Mouse (Mus musculus) thymus, adult 2 months (tissue): ENCODE results near the gene Clec4d. TPM values are rescaled to one million over a fixed set of nuclear protein-coding genes. Genes with fewer than 3 reads are reported as not detected.

Source experiments
- DNase-seq: peaks from one replicate; pipeline ENCODE4 v3.0.0; 2021
- H3K27ac ChIP-seq: fragments of 200-500 bp; 2 replicates; pipeline ENCODE4 v1.5.1; 2012; ENCODE audit warnings: low read length, control low read depth; ENCODE audit not compliant: control insufficient read depth, insufficient read depth
- H3K27me3 ChIP-seq: fragments of 200-500 bp; 2 replicates; pipeline ENCODE4 v1.6.1; 2012; ENCODE audit warnings: mild to moderate bottlenecking, low read length, moderate library complexity, mixed read lengths; ENCODE audit not compliant: control insufficient read depth, insufficient read depth
- H3K36me3 ChIP-seq: fragments of 200-500 bp; 2 replicates; pipeline ENCODE4 v1.6.1; 2012; ENCODE audit warnings: mild to moderate bottlenecking, low read length, moderate library complexity; ENCODE audit not compliant: control insufficient read depth, insufficient read depth
- H3K4me1 ChIP-seq: fragments of 200-500 bp; replicated peaks from 2 replicates; pipeline ENCODE4 v1.6.1; 2012; ENCODE audit warnings: low read length; ENCODE audit not compliant: control insufficient read depth, insufficient read depth
- H3K4me3 ChIP-seq: fragments of 200-500 bp; 2 replicates; pipeline ENCODE4 v1.5.1; 2012; ENCODE audit warnings: mild to moderate bottlenecking, low read length, control low read depth, moderate library complexity; ENCODE audit not compliant: control insufficient read depth, insufficient read depth
- CTCF ChIP-seq: fragments of 200-500 bp; IDR thresholded peaks from 2 replicates; pipeline ENCODE4 v1.5.1; 2012; ENCODE audit warnings: mild to moderate bottlenecking, control low read depth, low read length, moderate library complexity, borderline replicate concordance; ENCODE audit not compliant: control insufficient read depth, poor library complexity, insufficient read depth; ENCODE audit errors: extremely low read depth
- POLR2A ChIP-seq: fragments of 200-500 bp; IDR thresholded peaks from 2 replicates; pipeline ENCODE4 v1.6.1; 2012; ENCODE audit warnings: mild to moderate bottlenecking, low read length, control low read depth, moderate library complexity; ENCODE audit not compliant: control insufficient read depth, poor library complexity, insufficient read depth; ENCODE audit errors: extremely low read depth
- WGBS: fragments of 180-500 bp; shearing (Covaris S2); methylation state at CpG from one replicate; pipeline ENCODE4 v1.1.7; 2018; 5-methylcytosine and 5-hydroxymethylcytosine counted together
- polyA plus RNA-seq: library from polyadenylated mRNA; depleted of rRNA; stranded (reverse); fragments of >200 nt; gene quantifications from 2 replicates; pipeline ENCODE4 v1.2.3, GENCODE M21; 2012

Gene Clec4d
- polyA plus RNA-seq, 1 experiment: 0.23 TPM

- no peaks in the 10 kb centered on the region for H3K4me1 ChIP-seq
- no peaks in the 10 kb centered on the region for H3K36me3 ChIP-seq
- no peak overlapping the region for H3K4me3 ChIP-seq
- TF ChIP-seq CTCF (no peak), POLR2A (no peak)
- H3K27ac ChIP-seq: no peak overlapping the region
- H3K27me3 ChIP-seq: no peaks in the 10 kb centered on the region
- no peak for DNase-seq
These were observed 9.2 kb upstream of the Clec4d start for GRCm38 (mm10) chr6:123252735-123253134.

DNA sequence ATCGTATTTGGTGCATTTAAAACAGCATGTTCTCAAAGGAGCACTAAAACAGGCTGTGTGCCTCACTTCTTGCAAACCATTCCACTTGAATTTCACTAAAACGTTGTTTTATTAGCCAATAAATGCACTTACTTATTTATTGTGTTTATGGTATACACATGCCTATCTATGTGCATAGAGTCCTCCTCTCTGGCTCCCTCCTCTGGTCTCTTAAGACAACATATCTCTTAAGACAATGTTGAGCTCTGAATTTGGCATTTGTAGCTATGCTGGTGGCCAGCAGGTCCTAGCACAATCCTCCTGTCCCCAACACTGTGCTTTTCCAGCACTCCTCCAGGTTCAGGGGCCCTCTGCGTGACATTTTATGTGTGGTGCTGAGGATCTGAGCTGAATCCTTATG is 3.0 kb upstream of the Clec4d start:
- Histone ChIP-seq H3K27ac (no peak overlapping the region), H3K4me3 (no peak overlapping the region), H3K27me3 (no peaks in the 10 kb centered on the region), H3K4me1 (no peaks in the 10 kb centered on the region), H3K36me3 (no peaks in the 10 kb centered on the region)
- DNase-seq: no peak
- 89% methylated on average over 3 of the region's 3 CpGs for WGBS
- no peak for TF ChIP-seq POLR2A
- TF ChIP-seq CTCF: no peak

- Histone ChIP-seq H3K27me3 (no peaks in the 10 kb centered on the region), H3K36me3 (no peaks in the 10 kb centered on the region), H3K4me3 (no peak overlapping the region), H3K27ac (no peak overlapping the region), H3K4me1 (no peaks in the 10 kb centered on the region)
- TF ChIP-seq POLR2A: no peak
- no peak for DNase-seq
- WGBS: 52% methylated on average over 4 of the region's 4 CpGs
These were observed 1.9 kb upstream of the Clec4d start for GRCm38 (mm10) chr6:123259889-123260603.

GRCm38 (mm10) chr6:123260868-123261267 is 1.0 kb upstream of the Clec4d start:
- WGBS: 98% methylated on average over 1 of the region's 1 CpGs
- Histone ChIP-seq H3K27ac (no peak overlapping the region), H3K36me3 (no peaks in the 10 kb centered on the region), H3K27me3 (no peaks in the 10 kb centered on the region), H3K4me1 (no peaks in the 10 kb centered on the region), H3K4me3 (no peak overlapping the region)
- TF ChIP-seq CTCF (no peak), POLR2A (no peak)
- DNase-seq: no peak

DNA sequence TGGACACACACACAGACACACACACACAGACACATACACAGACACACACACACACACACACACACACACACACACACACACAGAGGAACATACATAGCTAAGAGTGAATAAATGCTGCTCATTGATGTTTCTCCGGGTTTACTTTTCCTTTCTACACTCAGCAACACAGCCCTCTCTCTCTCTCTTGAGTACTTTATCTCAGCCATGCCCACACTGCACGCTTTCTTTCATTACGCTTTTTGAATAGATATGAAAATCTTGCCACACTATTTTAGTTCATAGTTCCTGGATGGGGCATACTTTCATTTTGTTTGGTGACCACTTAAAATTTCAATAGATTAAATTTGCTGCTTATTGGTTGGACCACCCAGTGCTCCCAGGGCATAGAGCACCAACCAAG is 2.3 kb downstream of the Clec4d start:
- DNase-seq: no peak
- no peaks in the 10 kb centered on the region for H3K27me3 ChIP-seq
- TF ChIP-seq POLR2A (no peak), CTCF (no peak)
- no peak overlapping the region for H3K4me3 ChIP-seq
- H3K36me3 ChIP-seq: no peaks in the 10 kb centered on the region
- 93% methylated on average over 3 of the region's 3 CpGs for WGBS
- no peaks in the 10 kb centered on the region for H3K4me1 ChIP-seq
- H3K27ac ChIP-seq: no peak overlapping the region

DNA sequence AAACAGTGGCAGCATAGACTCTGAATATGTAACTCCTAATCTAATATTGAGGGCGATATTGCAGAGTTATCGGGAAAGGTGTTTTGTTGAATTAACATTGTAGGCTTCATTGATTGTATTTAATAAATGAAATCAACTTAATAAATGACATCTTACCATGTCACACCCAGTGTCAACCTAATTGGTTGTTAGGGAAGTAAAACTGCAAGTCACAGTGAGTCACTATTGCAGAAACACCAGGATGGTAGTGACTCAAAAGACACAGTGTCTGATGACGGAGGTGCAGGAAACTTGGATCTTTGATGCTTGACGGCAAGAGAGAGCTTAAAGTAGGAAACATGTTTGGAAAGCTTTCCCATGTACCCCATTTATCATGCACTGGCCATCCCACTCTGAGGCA is 3.9 kb downstream of the Clec4d start:
- TF ChIP-seq POLR2A (no peak), CTCF (no peak)
- DNase-seq: no peak
- no peak overlapping the region for H3K27ac ChIP-seq
- H3K27me3 ChIP-seq: no peaks in the 10 kb centered on the region
- no peak overlapping the region for H3K4me3 ChIP-seq
- WGBS: 82% methylated on average over 4 of the region's 4 CpGs
- no peaks in the 10 kb centered on the region for H3K36me3 ChIP-seq
- H3K4me1 ChIP-seq: no peaks in the 10 kb centered on the region

DNA sequence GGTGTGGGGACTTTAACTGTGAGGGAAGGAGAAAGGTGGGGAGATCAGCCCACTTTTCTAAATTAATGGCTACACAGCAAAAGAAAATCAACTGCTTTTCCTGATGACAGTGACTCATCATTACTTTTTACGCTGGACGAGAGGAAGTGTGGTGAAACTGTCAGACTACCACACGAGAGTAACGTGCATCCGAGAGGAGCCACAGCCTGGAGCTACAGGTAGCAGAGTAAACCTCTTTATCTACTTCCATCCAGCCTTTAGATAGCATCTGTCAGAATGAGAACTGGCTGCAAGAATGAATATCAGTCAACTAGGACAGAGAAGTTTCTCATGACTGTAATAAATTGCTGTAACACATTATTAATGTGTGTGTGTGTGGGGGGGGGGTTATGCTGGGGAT is 5.0 kb downstream of the Clec4d start:
- 14% methylated on average over 5 of the region's 5 CpGs for WGBS
- Histone ChIP-seq H3K27me3 (no peaks in the 10 kb centered on the region), H3K36me3 (no peaks in the 10 kb centered on the region), H3K4me3 (no peak overlapping the region), H3K27ac (no peak overlapping the region), H3K4me1 (no peaks in the 10 kb centered on the region)
- TF ChIP-seq POLR2A (no peak), CTCF (no peak)
- DNase-seq: no peak
